Mouse (Mus musculus): ENCODE measurements around the gene Notch2. TPM values are rescaled to one million over a fixed set of nuclear protein-coding genes. Genes with fewer than 3 reads are reported as not detected.

The Notch2 gene
- total RNA-seq, 2 experiments from 2014 or later, result 19.3 to 19.5 TPM

DNA sequence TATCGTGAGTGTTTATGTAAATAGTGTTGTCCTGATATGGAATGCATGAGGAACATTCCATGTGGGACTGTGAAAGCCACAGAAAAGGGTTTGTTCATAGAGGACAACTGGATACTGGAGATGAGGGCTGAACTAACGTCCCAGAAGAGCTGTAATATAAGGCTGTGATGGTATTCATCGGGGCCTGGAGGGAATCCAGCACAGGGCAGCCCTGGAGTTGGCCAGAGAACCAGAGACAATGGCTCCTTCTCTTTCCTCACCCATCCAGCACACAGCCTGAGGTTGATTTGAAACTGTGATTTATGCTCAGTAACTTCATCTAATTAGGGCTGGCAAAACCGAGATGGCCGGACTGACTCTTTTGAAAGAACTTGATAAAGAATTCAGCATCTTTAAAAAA, 20.1 kb upstream of the Notch2 start:
- DNase-seq (ENCODE audit: low spot score), result no peak
- intact Hi-C loops (cut with DNase I), result no loop called here

DNA sequence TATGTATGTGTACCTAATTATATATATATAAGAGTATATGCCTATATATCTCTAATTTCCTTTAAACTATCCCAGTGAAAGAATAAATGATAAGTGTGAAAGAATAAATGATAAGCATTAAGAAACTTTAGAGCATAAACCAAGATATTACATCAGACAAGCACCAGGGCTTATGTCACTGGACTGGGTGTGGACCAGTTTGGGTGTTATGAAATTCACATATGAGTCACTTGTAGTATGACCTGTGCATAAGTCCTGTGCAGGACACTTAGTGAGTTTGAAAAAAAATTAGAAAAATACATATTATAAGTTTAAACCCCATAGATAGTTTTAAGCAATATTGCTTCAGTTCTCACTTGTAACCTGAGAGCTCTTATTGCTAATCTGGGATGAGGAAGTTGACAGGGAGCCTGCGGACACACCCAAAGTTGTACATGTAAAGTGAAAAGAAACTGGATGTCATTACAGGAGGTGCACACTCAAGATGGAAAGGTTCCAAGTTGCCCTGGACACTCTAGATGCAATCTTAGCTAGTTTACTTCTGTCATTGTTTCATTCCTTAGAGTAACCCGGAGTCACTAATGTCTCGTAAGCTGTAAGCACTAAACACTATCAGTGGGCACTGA, 19.3 kb upstream of the Notch2 start:
- no peak for DNase-seq (ENCODE audit: low spot score)
- intact Hi-C loops (cut with DNase I), result no loop called here

DNA sequence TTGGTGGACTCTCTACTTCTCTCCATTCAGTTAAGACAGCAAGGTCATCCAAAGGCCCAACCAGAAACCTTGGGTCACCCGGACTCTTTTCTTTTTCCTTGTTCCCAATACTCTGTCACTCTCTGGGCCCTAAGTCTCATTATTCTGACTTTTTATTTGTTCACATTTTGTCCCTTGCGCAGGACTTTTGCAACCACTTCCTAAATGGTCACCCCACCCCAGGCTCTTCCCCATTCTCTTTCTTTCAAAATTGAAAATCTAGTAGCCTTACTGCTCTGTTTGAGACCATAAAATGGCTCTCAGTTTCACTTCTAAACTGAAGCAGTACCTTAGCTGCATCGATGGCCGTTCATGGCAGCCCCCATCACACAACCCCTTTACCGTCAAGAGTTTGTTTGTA, 18.5 kb upstream of the Notch2 start:
- intact Hi-C loops (cut with DNase I), result no loop called here
- DNase-seq (ENCODE audit: low spot score), result no peak

DNA sequence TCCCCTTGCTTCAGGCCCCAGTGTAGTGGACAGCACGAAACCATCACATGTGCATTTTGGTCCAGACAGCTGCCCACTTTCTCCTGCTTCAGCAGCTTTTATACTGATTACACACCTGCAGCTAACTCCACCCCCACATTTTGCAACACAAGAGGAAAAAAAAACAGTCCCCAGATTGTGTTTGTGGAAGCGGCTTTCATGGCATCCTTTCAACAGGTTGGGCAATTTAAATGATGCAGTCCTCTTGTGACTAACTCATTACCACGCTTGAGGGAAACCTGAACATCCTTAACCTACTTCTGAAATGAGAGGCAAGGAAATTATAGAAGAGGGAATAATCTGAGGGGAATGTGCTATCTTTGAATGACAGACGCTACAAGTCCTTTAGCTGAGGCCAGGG, 15.0 kb upstream of the Notch2 start:
- intact Hi-C loops (cut with DNase I), result no loop called here
- no peak for DNase-seq (ENCODE audit: low spot score)

DNA sequence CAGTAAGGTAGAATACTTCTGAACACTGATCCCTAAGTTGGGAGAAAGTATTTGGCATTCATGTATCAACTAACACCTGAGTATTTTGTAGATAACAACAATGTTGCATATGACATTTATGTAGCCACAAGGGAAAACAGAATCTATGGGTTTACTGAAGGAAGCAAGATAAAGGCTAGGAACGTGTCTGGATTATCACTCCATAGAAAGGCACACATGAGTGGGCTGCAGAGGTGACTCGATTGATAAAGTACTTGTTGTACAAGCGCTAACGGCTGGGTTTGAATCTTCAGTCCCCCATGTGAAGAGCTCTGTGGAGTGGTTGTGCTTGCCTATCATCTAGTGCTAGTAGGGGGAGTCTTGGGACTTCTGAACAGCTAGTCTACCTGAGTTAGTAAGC, 9.8 kb upstream of the Notch2 start:
- no peak for DNase-seq (ENCODE audit: low spot score)
- intact Hi-C loops (cut with DNase I), result no loop called here

DNA sequence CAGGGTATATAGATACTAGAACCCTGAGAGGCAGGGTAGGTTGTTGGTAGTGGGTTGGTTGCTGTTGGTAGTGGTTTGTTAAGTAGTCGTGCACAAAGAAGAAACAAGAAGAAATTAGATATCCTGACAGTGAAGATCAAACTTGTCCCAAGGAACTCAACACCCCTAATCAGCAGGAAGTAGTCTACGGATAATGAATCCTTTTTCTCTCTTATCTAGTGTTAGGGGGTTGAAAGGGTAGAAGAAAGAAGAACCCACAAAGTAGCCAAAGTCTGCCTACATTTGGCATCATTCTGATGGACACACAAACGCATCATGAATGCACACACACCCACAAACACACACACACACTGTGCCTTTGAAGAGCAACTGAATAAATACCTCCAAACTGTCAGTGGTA, 9.1 kb upstream of the Notch2 start:
- no peak for DNase-seq (ENCODE audit: low spot score)
- intact Hi-C loops (cut with DNase I), result no loop called here

DNA sequence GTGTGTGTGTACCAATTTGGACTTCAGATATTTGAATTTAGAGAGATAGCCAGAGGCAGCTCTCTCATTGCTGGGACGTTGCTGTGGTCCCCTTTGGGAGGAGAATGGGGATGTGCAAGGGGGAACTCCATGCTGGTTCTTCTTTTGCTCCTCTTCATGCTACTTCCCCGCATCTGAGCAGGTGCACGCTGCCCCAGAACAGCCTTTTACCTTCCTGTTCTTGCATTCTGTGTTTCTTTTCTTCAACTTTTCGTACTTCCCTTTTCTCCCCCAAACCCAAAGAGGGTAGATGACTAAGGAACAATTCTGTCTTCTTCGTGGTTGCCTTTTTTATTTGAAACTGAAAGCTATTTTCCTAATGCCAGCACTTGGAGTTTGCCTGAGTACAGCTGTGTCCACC, 8.0 kb upstream of the Notch2 start:
- intact Hi-C loops (cut with DNase I), result no loop called here

DNA sequence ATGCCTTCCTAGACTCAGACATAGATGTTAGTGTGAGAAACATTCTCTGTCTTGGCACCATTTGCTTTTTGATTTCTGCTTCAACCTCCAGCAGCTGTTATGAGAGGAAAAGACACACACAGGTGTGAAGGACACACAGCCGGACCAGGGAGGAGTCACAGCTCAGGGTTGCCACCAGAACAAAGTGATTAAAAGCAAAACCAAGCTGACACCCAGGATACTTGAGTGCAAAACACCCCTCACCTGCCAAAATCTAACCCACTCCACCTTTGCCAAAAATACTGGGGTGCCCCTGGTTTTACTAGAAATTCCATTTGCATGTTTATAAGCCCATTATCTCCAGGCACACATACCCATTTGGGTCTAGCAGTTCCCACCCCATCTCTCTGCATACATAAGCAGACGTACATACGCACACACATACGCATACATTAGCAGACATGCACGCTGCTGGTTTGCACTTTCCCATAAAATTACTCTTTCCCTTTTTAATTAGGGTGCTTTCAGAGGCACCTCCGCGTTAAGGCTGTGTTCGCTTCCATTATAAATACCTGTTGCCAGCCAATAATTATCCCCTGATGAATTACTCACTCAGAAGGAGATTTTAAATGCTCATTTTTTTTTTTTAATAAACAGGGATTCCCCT, 7.2 kb upstream of the Notch2 start:
- intact Hi-C loops (cut with DNase I), result no loop called here
- no peak for DNase-seq (ENCODE audit: low spot score)

More for the DNA sequence above, 8.0 kb upstream of the Notch2 start:
- DNase-seq (ENCODE audit: low spot score), result no peak

DNA sequence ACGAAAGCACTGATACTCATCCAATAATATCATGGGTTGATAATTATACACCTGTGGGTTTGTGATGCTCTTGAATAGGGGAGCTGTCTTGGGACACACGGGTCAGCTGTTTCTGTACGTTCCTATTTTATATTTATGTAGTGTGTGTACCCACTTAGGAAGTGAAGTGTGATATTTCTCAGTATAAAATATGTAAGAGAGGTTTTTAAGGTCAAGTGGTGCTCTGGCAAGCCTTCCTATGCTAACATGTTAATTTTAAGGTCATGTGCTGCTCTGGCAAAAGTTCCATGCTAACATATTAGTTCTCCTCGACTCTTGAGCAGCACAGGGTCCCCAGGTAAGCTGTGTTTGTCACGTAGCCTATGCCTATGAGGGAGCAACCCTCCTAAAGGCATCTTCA, 6.4 kb upstream of the Notch2 start:
- no peak for DNase-seq (ENCODE audit: low spot score)
- intact Hi-C loops (cut with DNase I), result no loop called here

DNA sequence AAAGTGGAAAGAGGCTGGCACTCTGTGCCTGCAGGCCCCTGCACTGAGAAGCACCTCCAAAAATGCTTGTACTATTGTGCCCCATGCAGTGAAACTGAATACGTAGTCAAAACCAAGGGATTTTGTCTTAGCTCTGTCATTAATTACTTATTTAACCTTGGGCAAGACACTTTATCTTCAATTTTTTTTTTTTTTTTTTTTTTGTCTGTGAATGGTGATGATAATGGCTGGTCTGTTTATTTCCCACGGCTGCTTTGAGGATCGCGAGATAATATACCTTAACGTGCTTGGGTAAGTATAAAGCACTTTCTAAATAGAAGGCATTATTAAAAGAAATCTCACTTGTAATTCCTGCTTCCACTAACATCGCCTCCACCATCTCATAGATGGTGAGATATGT, 5.2 kb upstream of the Notch2 start:
- no peak for DNase-seq (ENCODE audit: low spot score)
- intact Hi-C loops (cut with DNase I), result no loop called here

DNA sequence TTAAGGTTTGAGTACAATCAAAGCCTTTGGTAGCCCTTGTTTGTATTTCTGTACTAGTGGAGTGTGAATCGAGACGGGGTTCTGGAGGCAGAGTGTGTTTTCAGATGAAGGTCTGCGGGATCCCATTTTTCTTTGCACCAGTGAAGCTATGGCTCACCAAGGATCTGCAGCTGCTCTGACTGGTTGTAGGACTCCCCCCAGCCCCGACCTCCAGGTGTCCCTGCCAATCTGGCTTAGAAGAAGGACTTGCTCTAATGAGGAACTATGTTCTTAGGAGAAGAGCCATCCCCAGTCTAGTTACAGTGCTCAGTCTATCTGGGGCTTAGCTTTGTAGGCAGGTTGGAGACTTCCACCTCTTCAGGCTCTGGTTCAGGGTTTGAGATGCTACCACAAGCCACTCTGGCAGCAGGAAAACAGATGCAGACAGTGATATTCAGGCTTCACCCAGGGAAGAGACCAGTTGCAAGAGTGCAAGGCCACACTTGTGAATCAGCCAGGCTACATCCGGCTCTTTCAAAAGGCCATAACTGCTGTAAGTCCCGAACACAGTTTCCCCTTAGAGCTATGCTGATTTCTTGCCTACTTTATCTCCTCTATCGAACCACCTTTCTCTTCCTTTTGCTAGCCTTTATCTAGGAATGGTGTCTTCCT, 4.0 kb upstream of the Notch2 start:
- no peak for DNase-seq (ENCODE audit: low spot score)
- intact Hi-C loops (cut with DNase I), result no loop called here

DNA sequence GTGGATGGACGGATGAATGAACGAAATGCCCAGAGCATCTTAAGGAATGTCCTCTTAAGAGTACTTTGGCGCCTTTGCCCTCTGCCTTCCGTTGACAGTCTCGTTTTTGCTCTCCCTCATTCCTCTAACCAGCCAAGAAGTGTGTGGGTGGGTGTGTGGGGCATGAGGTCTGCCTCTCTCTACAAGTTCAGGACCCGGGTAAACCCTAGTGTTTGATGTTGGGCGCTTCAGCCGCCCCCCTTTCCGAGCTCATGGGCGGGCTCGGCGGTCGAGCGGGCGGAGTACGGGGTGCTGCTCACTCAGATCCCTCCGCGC, 284 bp upstream of the Notch2 start:
- DNase-seq (ENCODE audit: low spot score), result no peak
- intact Hi-C loops (cut with DNase I), result loop anchor here (10.0 kb wide), 2 partner anchors 92 to 248 kb away; no protein-coding TSS in a partner anchor

DNA sequence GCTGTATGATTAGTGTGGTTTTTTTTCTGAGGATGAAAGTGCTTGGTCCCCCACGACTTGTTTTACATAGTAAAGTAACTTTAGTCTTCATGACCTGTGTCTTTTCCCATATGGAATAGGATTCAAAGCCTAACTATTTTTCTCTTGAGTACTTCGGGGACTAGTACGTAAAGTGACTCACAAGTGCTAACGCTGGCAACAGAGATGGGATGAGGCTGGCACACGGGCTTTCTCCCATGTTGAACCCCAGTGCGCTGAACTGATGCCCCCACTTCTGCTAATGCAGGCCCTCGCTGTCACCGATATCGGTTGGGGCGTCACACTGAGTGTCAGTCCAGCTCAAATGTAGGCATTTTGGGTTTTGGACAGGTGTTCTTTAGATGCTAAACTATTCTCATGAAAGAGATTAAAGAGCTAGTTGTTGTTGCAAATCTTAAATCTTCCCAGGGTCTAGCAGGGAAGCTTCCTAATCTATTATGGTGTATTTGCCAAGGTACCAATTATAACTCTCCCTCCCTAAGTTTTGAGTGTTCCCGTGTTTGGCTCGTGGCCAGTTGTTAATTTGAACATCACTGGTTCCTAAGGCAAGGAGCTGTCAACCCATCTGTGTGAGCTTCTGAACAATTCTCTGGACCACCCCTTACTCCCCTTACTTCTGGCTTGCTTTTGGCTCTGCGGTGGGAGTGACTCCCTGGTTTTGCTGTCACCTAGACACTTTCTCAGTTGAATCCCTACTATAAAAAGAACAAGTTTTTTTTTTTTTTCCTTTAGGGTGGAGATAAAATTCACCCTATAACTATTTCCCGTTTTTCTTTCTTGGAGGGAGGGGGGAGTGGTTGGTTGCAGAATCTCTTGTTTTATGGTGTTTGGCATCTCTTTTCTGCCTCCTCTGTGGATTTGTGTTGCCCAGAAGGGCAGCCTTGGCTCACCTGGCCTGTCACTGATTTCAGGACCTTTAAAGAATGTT, 2.2 kb downstream of the Notch2 start:
- DNase-seq (ENCODE audit: low spot score), result no peak
- intact Hi-C loops (cut with DNase I), result loop anchor here (5.0 to 10.0 kb wide), 3 partner anchors 42 to 251 kb away; no protein-coding TSS in a partner anchor

DNA sequence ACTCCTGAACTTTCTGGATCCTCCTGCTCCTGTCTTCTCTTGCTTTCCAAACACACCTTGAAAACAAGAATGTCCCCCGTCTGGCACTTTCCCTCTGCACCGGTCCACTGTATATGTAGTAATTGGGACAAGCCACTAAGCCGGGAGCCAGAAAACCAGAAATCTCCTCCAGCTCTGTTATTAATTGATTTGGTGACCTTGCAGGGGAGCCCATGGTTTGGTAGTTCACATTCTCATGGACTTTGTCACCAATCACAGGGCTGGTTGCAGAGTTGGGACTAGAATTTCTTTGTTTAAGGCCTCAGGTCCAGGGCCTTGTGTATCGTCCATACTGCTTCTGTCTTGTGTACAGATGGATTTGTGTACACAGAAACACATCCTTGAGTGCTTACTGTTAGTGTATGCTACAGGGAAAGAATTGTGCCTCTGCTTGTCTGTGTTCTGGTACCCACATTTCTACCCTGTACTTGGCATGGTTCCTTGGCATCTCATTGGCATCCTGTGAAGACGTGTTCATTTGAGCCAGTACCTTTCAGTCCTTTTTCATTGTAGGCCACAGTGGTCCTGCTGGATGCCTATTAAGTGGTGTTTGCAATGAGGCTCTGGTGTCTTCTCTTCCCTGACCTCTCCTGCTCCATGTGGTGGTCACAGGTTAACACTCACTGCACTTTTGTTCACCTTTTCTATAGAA, 3.7 kb downstream of the Notch2 start:
- DNase-seq (ENCODE audit: low spot score), result no peak
- intact Hi-C loops (cut with DNase I), result loop anchor here (5.0 to 10.0 kb wide), 3 partner anchors 40 to 252 kb away; no protein-coding TSS in a partner anchor

DNA sequence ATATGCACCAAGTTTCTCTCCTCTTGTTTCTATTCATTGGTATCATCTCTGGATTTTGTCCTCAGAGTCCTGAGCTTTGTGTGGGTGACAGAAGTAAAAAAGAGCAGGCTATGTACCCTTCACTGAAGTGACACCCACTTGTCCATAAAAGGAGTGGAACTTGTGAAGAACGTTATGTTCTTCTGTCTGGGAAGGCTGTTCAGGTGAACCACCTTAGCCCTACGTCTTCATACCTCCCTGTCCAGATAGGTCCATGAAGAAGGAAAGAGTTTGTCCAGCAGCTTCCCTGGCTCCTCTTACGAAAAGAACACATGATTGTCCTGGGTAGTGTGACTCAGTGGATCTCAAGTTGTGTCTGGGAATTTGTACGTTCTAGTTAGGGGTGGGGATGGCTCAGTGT, 4.9 kb downstream of the Notch2 start:
- no peak for DNase-seq (ENCODE audit: low spot score)
- intact Hi-C loops (cut with DNase I), result loop anchor here (5.0 to 10.0 kb wide), 3 partner anchors 39 to 253 kb away; no protein-coding TSS in a partner anchor

DNA sequence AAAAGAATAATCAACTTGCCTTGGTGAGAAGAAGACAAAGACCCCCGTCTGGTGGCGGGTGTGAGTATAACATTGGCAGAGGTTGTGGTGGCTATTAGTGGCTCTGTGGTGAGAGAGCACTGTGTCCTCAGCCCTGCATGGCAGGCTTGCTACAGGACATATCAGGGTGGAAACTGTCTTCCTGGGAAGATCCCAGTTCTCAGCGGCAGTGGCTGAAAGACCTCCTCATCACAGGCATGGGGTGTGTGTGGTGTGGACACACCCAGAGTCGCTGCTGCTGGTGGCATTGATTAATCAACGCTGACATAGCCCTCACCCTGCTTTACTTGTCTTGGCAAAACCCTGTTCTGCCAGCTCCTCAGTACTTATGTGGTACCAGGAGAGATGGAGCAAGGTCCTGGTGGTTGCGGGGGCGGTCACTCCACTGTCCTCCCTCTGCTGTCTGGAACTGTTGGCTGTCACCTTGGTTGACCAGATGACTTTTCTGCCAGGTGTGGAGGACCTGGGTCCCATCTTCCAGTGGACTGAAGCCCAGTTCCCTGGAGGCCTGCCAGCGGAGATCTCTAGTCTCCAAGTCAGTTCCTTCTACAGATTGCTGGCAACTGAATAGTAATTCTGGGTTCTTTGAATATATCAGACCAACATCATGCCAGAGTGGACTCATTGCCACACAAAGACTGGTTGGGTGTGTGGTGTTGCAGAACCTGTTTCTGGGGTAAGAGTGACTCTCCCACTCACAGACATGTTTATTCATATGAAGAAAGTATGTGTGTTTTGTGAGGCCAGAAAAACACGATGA, 7.3 kb downstream of the Notch2 start:
- DNase-seq (ENCODE audit: low spot score), result no peak
- intact Hi-C loops (cut with DNase I), result no loop called here

DNA sequence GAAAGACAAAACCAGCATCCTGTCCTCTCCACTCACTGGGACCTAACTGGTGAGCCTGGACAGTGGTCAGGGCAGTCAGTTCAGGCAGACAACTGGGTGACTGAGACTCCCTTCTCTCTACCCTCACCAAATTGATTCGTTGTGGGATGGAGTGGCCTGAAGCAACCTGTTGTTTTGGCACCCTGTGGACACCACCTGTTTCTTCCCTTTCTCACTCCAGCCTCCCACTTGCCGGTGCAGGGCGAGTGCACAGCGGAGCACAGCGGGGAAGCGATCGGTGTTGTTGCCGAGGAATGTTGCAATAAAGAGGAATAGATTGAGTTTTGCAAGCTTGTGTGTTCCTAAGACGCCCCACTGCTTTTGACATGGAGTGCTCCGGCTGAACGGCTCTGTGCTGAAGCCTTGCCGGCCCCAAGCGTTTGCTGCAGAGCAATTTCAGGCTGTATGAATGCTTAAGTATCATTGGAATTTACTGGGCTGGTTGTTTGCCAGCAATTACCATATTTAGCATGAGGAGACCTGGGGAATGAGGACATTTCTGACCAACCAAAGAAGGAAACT, 11.0 kb downstream of the Notch2 start:
- DNase-seq (ENCODE audit: low spot score), result no peak
- intact Hi-C loops (cut with DNase I), result no loop called here

DNA sequence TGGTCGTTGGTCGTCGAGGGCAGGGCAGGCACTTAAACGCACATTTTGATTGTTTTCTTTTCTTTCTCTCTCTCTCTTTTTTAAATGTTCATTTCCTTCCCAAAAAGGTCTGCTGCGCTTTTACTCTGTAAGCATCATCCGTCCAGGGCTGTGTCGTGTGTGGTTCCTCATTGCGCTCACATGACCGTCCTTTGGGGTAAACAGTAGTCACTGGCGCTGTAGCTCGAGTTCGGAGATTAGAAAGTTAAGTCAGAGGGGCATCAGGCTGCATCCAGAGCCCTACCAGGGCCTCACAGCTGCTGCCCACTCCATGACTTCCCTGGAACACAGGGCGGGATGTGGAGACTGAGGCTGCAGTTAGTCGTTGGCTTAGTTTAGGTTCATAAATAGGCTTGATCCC, 12.2 kb downstream of the Notch2 start:
- no peak for DNase-seq (ENCODE audit: low spot score)
- intact Hi-C loops (cut with DNase I), result no loop called here

Measured in heart, postnatal 25 days (tissue).